Mouse (Mus musculus) erythroblast, embryonic 14.5 days (primary cell): Measurements from ENCODE around the gene Phf7. TPM values are rescaled to one million over a fixed set of nuclear protein-coding genes. Genes with fewer than 3 reads are reported as not detected.

Source experiments
- H3K27me3 ChIP-seq: 2 replicates; pipeline ENCODE4 v1.6.1; 2012; ENCODE audit warnings: inconsistent platforms; ENCODE audit not compliant: control insufficient read depth
- H3K36me3 ChIP-seq: 2 replicates; pipeline ENCODE4 v1.6.1; 2012; ENCODE audit warnings: mild to moderate bottlenecking, inconsistent platforms; ENCODE audit not compliant: control insufficient read depth
- H3K4me1 ChIP-seq: 2 replicates; pipeline ENCODE4 v1.6.1; 2012; ENCODE audit warnings: inconsistent platforms; ENCODE audit not compliant: control insufficient read depth
- H3K4me3 ChIP-seq: replicated peaks from 2 replicates; pipeline ENCODE3; 2012; ENCODE audit warnings: moderate library complexity, mild to moderate bottlenecking, inconsistent platforms
- H3K9me3 ChIP-seq: 2 replicates; pipeline ENCODE4 v1.6.1; 2012; ENCODE audit warnings: low read length, inconsistent platforms, mixed read lengths; ENCODE audit not compliant: control insufficient read depth
- GATA1 ChIP-seq: IDR thresholded peaks from 2 replicates; pipeline ENCODE4 v1.6.1; 2012; ENCODE audit warnings: low read length, inconsistent platforms, mixed read lengths
- TAL1 ChIP-seq: IDR thresholded peaks from 3 replicates; pipeline ENCODE4 v1.6.1; 2012; ENCODE audit warnings: low read length, inconsistent platforms, mixed read lengths
- polyA plus RNA-seq: library from polyadenylated mRNA; stranded (reverse); fragments of >175 nt; gene quantifications from 2 replicates; pipeline ENCODE4 v1.2.3, GENCODE M21; 2012

The Phf7 gene
- polyA plus RNA-seq, 1 experiment, result 0.27 TPM

- H3K27me3 ChIP-seq, result no peaks in the 10 kb centered on the region
- no peak overlapping the region for H3K4me3 ChIP-seq
- TF ChIP-seq TAL1 (no peak), GATA1 (no peak)
- no peaks in the 10 kb centered on the region for H3K9me3 ChIP-seq
- peaks cover 85% of the 10 kb centered on the region for H3K36me3 ChIP-seq
- H3K4me1 ChIP-seq, result peaks cover 5% of the 10 kb centered on the region
These were observed 56.1 kb downstream of the Phf7 start for GRCm38 (mm10) chr14:31194891-31195513.

GRCm38 (mm10) chr14:31194441-31194840 lies 56.7 kb downstream of the Phf7 start:
- H3K27me3 ChIP-seq, result no peaks in the 10 kb centered on the region
- no peaks in the 10 kb centered on the region for H3K9me3 ChIP-seq
- H3K4me1 ChIP-seq, result peaks cover 5% of the 10 kb centered on the region
- H3K4me3 ChIP-seq, result no peak overlapping the region
- peaks cover 85% of the 10 kb centered on the region for H3K36me3 ChIP-seq
- no peak for TF ChIP-seq GATA1
- no peak for TF ChIP-seq TAL1

GRCm38 (mm10) chr14:31193791-31194190 lies 57.3 kb downstream of the Phf7 start:
- no peak overlapping the region for H3K4me3 ChIP-seq
- H3K4me1 ChIP-seq, result peaks cover 5% of the 10 kb centered on the region
- no peak for TF ChIP-seq TAL1
- no peak for TF ChIP-seq GATA1
- H3K36me3 ChIP-seq, result peaks cover 85% of the 10 kb centered on the region
- no peaks in the 10 kb centered on the region for H3K9me3 ChIP-seq
- H3K27me3 ChIP-seq, result no peaks in the 10 kb centered on the region

- Histone ChIP-seq H3K27me3 (no peaks in the 10 kb centered on the region), H3K36me3 (peaks cover 93% of the 10 kb centered on the region), H3K9me3 (no peaks in the 10 kb centered on the region), H3K4me1 (no peaks in the 10 kb centered on the region), H3K4me3 (no peak overlapping the region)
- TF ChIP-seq TAL1 (no peak), GATA1 (no peak)
These were observed 59.2 kb downstream of the Phf7 start for GRCm38 (mm10) chr14:31191936-31192335.

GRCm38 (mm10) chr14:31189348-31189747 lies 61.8 kb downstream of the Phf7 start:
- peaks cover 96% of the 10 kb centered on the region for H3K36me3 ChIP-seq
- no peaks in the 10 kb centered on the region for H3K9me3 ChIP-seq
- no peaks in the 10 kb centered on the region for H3K27me3 ChIP-seq
- no peak for TF ChIP-seq TAL1
- no peak overlapping the region for H3K4me3 ChIP-seq
- no peaks in the 10 kb centered on the region for H3K4me1 ChIP-seq

- TF ChIP-seq GATA1 (no peak), TAL1 (no peak)
- Histone ChIP-seq H3K4me1 (no peaks in the 10 kb centered on the region), H3K36me3 (peaks cover 98% of the 10 kb centered on the region), H3K4me3 (no peak overlapping the region), H3K27me3 (no peaks in the 10 kb centered on the region), H3K9me3 (no peaks in the 10 kb centered on the region)
These were observed 62.3 kb downstream of the Phf7 start for GRCm38 (mm10) chr14:31188771-31189181.

Other genes with a start within 250 kb of the Phf7 start
- gene Glt8d1, start 249.9 kb downstream of the Phf7 start, polyA plus RNA-seq, result 0.10 and 0.19 TPM in 2 replicates
- gene Spcs1, start 249.6 kb downstream of the Phf7 start, polyA plus RNA-seq, result 5.2 and 5.8 TPM in 2 replicates
- gene Pbrm1, start 232.2 kb downstream of the Phf7 start, polyA plus RNA-seq, result 1.2 and 1.6 TPM in 2 replicates
- 0.74 and 1.2 TPM in 2 replicates for gene Gnl3, start 232.2 kb downstream of the Phf7 start, polyA plus RNA-seq
- gene Smim4, start 122.4 kb downstream of the Phf7 start, polyA plus RNA-seq, result 9.0 and 10.3 TPM in 2 replicates
- gene Nt5dc2, start 120.3 kb downstream of the Phf7 start, polyA plus RNA-seq, result 16.8 and 31.6 TPM in 2 replicates
- 0.08 and 0.13 TPM in 2 replicates for gene Stab1, start 82.7 kb downstream of the Phf7 start, polyA plus RNA-seq
- gene Tnnc1, start 43.0 kb downstream of the Phf7 start, polyA plus RNA-seq, result 0.14 and 0.18 TPM in 2 replicates
- gene Nisch, start 34.4 kb downstream of the Phf7 start, polyA plus RNA-seq, result 8.6 and 10.6 TPM in 2 replicates
- gene Sema3g, start 33.5 kb downstream of the Phf7 start, polyA plus RNA-seq, result not detected in 2 replicates
- gene Bap1, start 133 bp upstream of the Phf7 start, polyA plus RNA-seq, result 6.7 and 6.9 TPM in 2 replicates
- gene Dnah1, start 72.6 kb upstream of the Phf7 start, polyA plus RNA-seq, result 0.01 TPM in 1 of 2 replicates, not detected in the other
- 0.11 and 0.19 TPM in 2 replicates for gene Capn7, start 85.3 kb upstream of the Phf7 start, polyA plus RNA-seq
- gene Sh3bp5, start 184.8 kb upstream of the Phf7 start, polyA plus RNA-seq, result 0.04 and 0.12 TPM in 2 replicates
- gene Eaf1, start 243.1 kb upstream of the Phf7 start, polyA plus RNA-seq, result 18.0 and 27.2 TPM in 2 replicates
- 0.26 and 0.28 TPM in 2 replicates for gene Mettl6, start 243.7 kb upstream of the Phf7 start, polyA plus RNA-seq